Mouse (Mus musculus): ENCODE results near the gene Mgat5b. TPM values are rescaled to one million over a fixed set of nuclear protein-coding genes. Genes with fewer than 3 reads are reported as not detected.

The Mgat5b gene
- polyA plus RNA-seq (2012; ENCODE audit: insufficient read depth, insufficient read length, missing spikeins), result not detected in 2 replicates

- Histone ChIP-seq H3K27ac (replicated peaks; ENCODE audit: low read depth, low read length) (no peak within 1 kb of the TSS), H3K4me1 (ENCODE audit: control insufficient read depth, insufficient read depth, insufficient read length, low read length) (no peaks in the 10 kb centered on the region; the same call in 1 of the 2 replicates), H3K4me3 (ENCODE audit: insufficient read depth, low read depth, low read length) (peak within 1 kb of the TSS; percentile 27)
Observed at GRCm38 (mm10) chr11:116918323-116919185, at the start of gene Mgat5b. Mgat5b (plus strand) TSS chr11:116918863.

- Histone ChIP-seq H3K4me1 (ENCODE audit: control insufficient read depth, insufficient read depth, insufficient read length, low read length) (peaks cover 2% of the 10 kb centered on the region; the same call in 1 of the 2 replicates), H3K27ac (replicated peaks; ENCODE audit: low read depth, low read length) (peak overlapping the region; percentile 42), H3K4me3 (ENCODE audit: insufficient read depth, low read depth, low read length) (no peak overlapping the region)
Observed at GRCm38 (mm10) chr11:116869223-116869622, 49.4 kb upstream of the Mgat5b start.

- peaks cover 2% of the 10 kb centered on the region; the same call in 1 of the 2 replicates for H3K4me1 ChIP-seq (ENCODE audit: control insufficient read depth, insufficient read depth, insufficient read length, low read length)
- no peak overlapping the region for H3K4me3 ChIP-seq (ENCODE audit: insufficient read depth, low read depth, low read length)
- H3K27ac ChIP-seq (replicated peaks; ENCODE audit: low read depth, low read length), result no peak overlapping the region
Observed at GRCm38 (mm10) chr11:116869641-116870040, 49.0 kb upstream of the Mgat5b start.

GRCm38 (mm10) chr11:116871538-116871937 lies 47.1 kb upstream of the Mgat5b start:
- Histone ChIP-seq H3K4me1 (ENCODE audit: control insufficient read depth, insufficient read depth, insufficient read length, low read length) (no peaks in the 10 kb centered on the region), H3K27ac (replicated peaks; ENCODE audit: low read depth, low read length) (no peak overlapping the region), H3K4me3 (ENCODE audit: insufficient read depth, low read depth, low read length) (no peak overlapping the region)

GRCm38 (mm10) chr11:116873987-116874386 lies 44.7 kb upstream of the Mgat5b start:
- no peak overlapping the region for H3K4me3 ChIP-seq (ENCODE audit: insufficient read depth, low read depth, low read length)
- no peaks in the 10 kb centered on the region for H3K4me1 ChIP-seq (ENCODE audit: control insufficient read depth, insufficient read depth, insufficient read length, low read length)
- no peak overlapping the region for H3K27ac ChIP-seq (replicated peaks; ENCODE audit: low read depth, low read length)

GRCm38 (mm10) chr11:116878454-116878853 lies 40.2 kb upstream of the Mgat5b start:
- H3K4me3 ChIP-seq (ENCODE audit: insufficient read depth, low read depth, low read length), result no peak overlapping the region
- H3K27ac ChIP-seq (replicated peaks; ENCODE audit: low read depth, low read length), result no peak overlapping the region
- no peaks in the 10 kb centered on the region for H3K4me1 ChIP-seq (ENCODE audit: control insufficient read depth, insufficient read depth, insufficient read length, low read length)

GRCm38 (mm10) chr11:116880839-116881238 lies 37.8 kb upstream of the Mgat5b start:
- no peak overlapping the region for H3K27ac ChIP-seq (replicated peaks; ENCODE audit: low read depth, low read length)
- no peak overlapping the region for H3K4me3 ChIP-seq (ENCODE audit: insufficient read depth, low read depth, low read length)

GRCm38 (mm10) chr11:116881440-116881839 lies 37.2 kb upstream of the Mgat5b start:
- Histone ChIP-seq H3K4me3 (ENCODE audit: insufficient read depth, low read depth, low read length) (no peak overlapping the region), H3K27ac (replicated peaks; ENCODE audit: low read depth, low read length) (no peak overlapping the region), H3K4me1 (ENCODE audit: control insufficient read depth, insufficient read depth, insufficient read length, low read length) (no peaks in the 10 kb centered on the region)

More at GRCm38 (mm10) chr11:116880839-116881238, 37.8 kb upstream of the Mgat5b start:
- H3K4me1 ChIP-seq (ENCODE audit: control insufficient read depth, insufficient read depth, insufficient read length, low read length), result no peaks in the 10 kb centered on the region

- Histone ChIP-seq H3K27ac (replicated peaks; ENCODE audit: low read depth, low read length) (no peak overlapping the region), H3K4me1 (ENCODE audit: control insufficient read depth, insufficient read depth, insufficient read length, low read length) (no peaks in the 10 kb centered on the region), H3K4me3 (ENCODE audit: insufficient read depth, low read depth, low read length) (no peak overlapping the region)
Observed at GRCm38 (mm10) chr11:116882446-116882845, 36.2 kb upstream of the Mgat5b start.

- no peak overlapping the region for H3K4me3 ChIP-seq (ENCODE audit: insufficient read depth, low read depth, low read length)
- no peak overlapping the region for H3K27ac ChIP-seq (replicated peaks; ENCODE audit: low read depth, low read length)
- no peaks in the 10 kb centered on the region for H3K4me1 ChIP-seq (ENCODE audit: control insufficient read depth, insufficient read depth, insufficient read length, low read length)
Observed at GRCm38 (mm10) chr11:116884061-116884460, 34.6 kb upstream of the Mgat5b start.

- no peak overlapping the region for H3K27ac ChIP-seq (replicated peaks; ENCODE audit: low read depth, low read length)
- peak overlapping the region; percentile 32 for H3K4me3 ChIP-seq (ENCODE audit: insufficient read depth, low read depth, low read length)
- no peaks in the 10 kb centered on the region for H3K4me1 ChIP-seq (ENCODE audit: control insufficient read depth, insufficient read depth, insufficient read length, low read length)
Observed at GRCm38 (mm10) chr11:116885275-116886151, 33.1 kb upstream of the Mgat5b start.

GRCm38 (mm10) chr11:116887136-116887535 lies 31.5 kb upstream of the Mgat5b start:
- H3K4me3 ChIP-seq (ENCODE audit: insufficient read depth, low read depth, low read length), result no peak overlapping the region
- no peak overlapping the region for H3K27ac ChIP-seq (replicated peaks; ENCODE audit: low read depth, low read length)
- H3K4me1 ChIP-seq (ENCODE audit: control insufficient read depth, insufficient read depth, insufficient read length, low read length), result no peaks in the 10 kb centered on the region

GRCm38 (mm10) chr11:116893532-116894442 lies 24.9 kb upstream of the Mgat5b start:
- Histone ChIP-seq H3K27ac (replicated peaks; ENCODE audit: low read depth, low read length) (no peak overlapping the region), H3K4me1 (ENCODE audit: control insufficient read depth, insufficient read depth, insufficient read length, low read length) (no peaks in the 10 kb centered on the region), H3K4me3 (ENCODE audit: insufficient read depth, low read depth, low read length) (no peak overlapping the region)

- Histone ChIP-seq H3K4me1 (ENCODE audit: control insufficient read depth, insufficient read depth, insufficient read length, low read length) (no peaks in the 10 kb centered on the region), H3K27ac (replicated peaks; ENCODE audit: low read depth, low read length) (no peak overlapping the region), H3K4me3 (ENCODE audit: insufficient read depth, low read depth, low read length) (no peak overlapping the region)
Observed at GRCm38 (mm10) chr11:116895402-116895801, 23.3 kb upstream of the Mgat5b start.

Measured in brown adipose tissue, adult 24 weeks (tissue).